Mouse (Mus musculus) MEL (cell line): Measurements from ENCODE around the gene Tpx2. TPM values are rescaled to one million over a fixed set of nuclear protein-coding genes. Genes with fewer than 3 reads are reported as not detected.

Experiments used
- DNase-seq: peaks from one replicate; pipeline ENCODE4 v3.0.0; 2011; ENCODE audit warnings: low read depth, low spot score
- H3K27ac ChIP-seq: 2 replicates; pipeline ENCODE4 v1.5.1; 2012; ENCODE audit warnings: low read depth, mild to moderate bottlenecking, control low read depth, low read length, moderate library complexity; ENCODE audit not compliant: control insufficient read depth
- H3K27me3 ChIP-seq, 2 experiments: fragments of 150-350 bp in 1 of 2; sonication (generic) in 1 of 2; 2 replicates each; pipeline ENCODE4 v1.6.1; 2012; ENCODE audit warnings: low read length in 2 of 2, mild to moderate bottlenecking in 2 of 2, improper control_type of control experiment in 1 of 2, moderate library complexity in 1 of 2; ENCODE audit not compliant: insufficient read depth in 2 of 2, control insufficient read depth in 1 of 2
- H3K36me3 ChIP-seq, 2 experiments: 2 replicates each; pipeline ENCODE4 v1.6.1; 2012 to 2014; ENCODE audit warnings: low read length in 2 of 2, improper control_type of control experiment in 1 of 2, inconsistent platforms in 1 of 2, mild to moderate bottlenecking in 1 of 2; ENCODE audit not compliant: insufficient read depth in 2 of 2, control insufficient read depth in 1 of 2
- H3K4me1 ChIP-seq, 2 experiments: fragments of 150-350 bp in 1 of 2; sonication (generic) in 1 of 2; 2 replicates each; pipeline ENCODE4 v1.6.1; 2012; ENCODE audit warnings: low read length in 2 of 2, improper control_type of control experiment in 1 of 2, mild to moderate bottlenecking in 1 of 2; ENCODE audit not compliant: insufficient read depth in 2 of 2, control insufficient read depth in 1 of 2
- H3K4me3 ChIP-seq, 2 experiments: fragments of 150-350 bp in 1 of 2; sonication (generic) in 1 of 2; 2 replicates each; pipeline ENCODE4 v1.5.1; 2012; ENCODE audit warnings: low read depth in 2 of 2, low read length in 2 of 2, mild to moderate bottlenecking in 2 of 2, moderate library complexity in 2 of 2, control low read depth in 1 of 2, improper control_type of control experiment in 1 of 2; ENCODE audit not compliant: control insufficient read depth in 1 of 2, insufficient read depth in 1 of 2
- H3K79me2 ChIP-seq: 2 replicates; pipeline ENCODE4 v1.6.1; 2012; ENCODE audit warnings: mild to moderate bottlenecking, low read length, moderate library complexity; ENCODE audit not compliant: control insufficient read depth, poor library complexity, insufficient read depth
- H3K9ac ChIP-seq: 2 replicates; pipeline ENCODE4 v1.6.1; 2012; ENCODE audit warnings: low read depth, mild to moderate bottlenecking, control low read depth, low read length, moderate library complexity; ENCODE audit not compliant: control insufficient read depth, poor library complexity, severe bottlenecking
- H3K9me3 ChIP-seq: fragments of 150-350 bp; sonication (generic); replicated peaks from 2 replicates; pipeline ENCODE4 v1.6.1; 2012; ENCODE audit warnings: mild to moderate bottlenecking, low read length, improper control_type of control experiment, moderate library complexity; ENCODE audit not compliant: insufficient read depth
- BHLHE40 ChIP-seq: IDR thresholded peaks from 2 replicates; pipeline ENCODE4 v1.6.1; 2012; ENCODE audit warnings: low read depth, mild to moderate bottlenecking, inconsistent platforms, low read length, improper control_type of control experiment, borderline replicate concordance
- CHD2 ChIP-seq: IDR thresholded peaks from 2 replicates; pipeline ENCODE4 v1.6.1; 2011; ENCODE audit warnings: low read length, improper control_type of control experiment
- CTCF ChIP-seq, 3 experiments: IDR thresholded peaks in 2 of 3; conservative IDR thresholded peaks in 1 of 3; 2 replicates each; pipeline ENCODE4 v1.5.1; 2011 to 2012; ENCODE audit warnings: low read length in 3 of 3, low read depth in 2 of 3, mild to moderate bottlenecking in 2 of 3, improper control_type of control experiment in 1 of 3, inconsistent platforms in 1 of 3, mixed read lengths in 1 of 3, moderate library complexity in 1 of 3; ENCODE audit not compliant: control insufficient read depth in 1 of 3, insufficient read depth in 1 of 3, poor library complexity in 1 of 3, severe bottlenecking in 1 of 3
- E2F4 ChIP-seq: IDR thresholded peaks from 2 replicates; pipeline ENCODE4 v1.6.1; 2011; ENCODE audit warnings: low read depth, low read length, improper control_type of control experiment, borderline replicate concordance
- ELF1 ChIP-seq: IDR thresholded peaks from 2 replicates; pipeline ENCODE4 v1.6.1; 2014; ENCODE audit warnings: low read depth, mild to moderate bottlenecking, inconsistent platforms, low read length, improper control_type of control experiment, moderate library complexity
- EP300 ChIP-seq, 2 experiments: IDR thresholded peaks; 2 replicates each; pipeline ENCODE4 v1.6.1; 2011; ENCODE audit warnings: improper control_type of control experiment in 2 of 2, low read length in 2 of 2, low read depth in 1 of 2, mild to moderate bottlenecking in 1 of 2
- GABPA ChIP-seq: IDR thresholded peaks from 2 replicates; pipeline ENCODE4 v1.6.1; 2012; ENCODE audit warnings: low read depth, mild to moderate bottlenecking, inconsistent platforms, low read length, improper control_type of control experiment, moderate library complexity
- HCFC1 ChIP-seq: IDR thresholded peaks from 2 replicates; pipeline ENCODE4 v1.6.1; 2012; ENCODE audit warnings: low read depth, mild to moderate bottlenecking, inconsistent platforms, low read length, improper control_type of control experiment, moderate library complexity
- JUND ChIP-seq: IDR thresholded peaks from 2 replicates; pipeline ENCODE4 v1.6.1; 2011; ENCODE audit warnings: low read depth, mild to moderate bottlenecking, improper control_type of control experiment, low read length
- MAFK ChIP-seq: IDR thresholded peaks from 2 replicates; pipeline ENCODE4 v1.6.1; 2011; ENCODE audit warnings: low read depth, mild to moderate bottlenecking, low read length, improper control_type of control experiment, borderline replicate concordance
- MAZ ChIP-seq: IDR thresholded peaks from 2 replicates; pipeline ENCODE4 v1.6.1; 2012; ENCODE audit warnings: low read depth, mild to moderate bottlenecking, inconsistent platforms, low read length, improper control_type of control experiment
- MYB ChIP-seq: IDR thresholded peaks from 2 replicates; pipeline ENCODE4 v1.6.1; 2011; ENCODE audit warnings: mild to moderate bottlenecking, low read depth, low read length, improper control_type of control experiment
- NELFE ChIP-seq: IDR thresholded peaks from 2 replicates; pipeline ENCODE4 v1.6.1; 2011; ENCODE audit warnings: low read depth, low read length, improper control_type of control experiment
- POLR2AphosphoS5 ChIP-seq: IDR thresholded peaks from 2 replicates; pipeline ENCODE4 v1.6.1; 2012; ENCODE audit warnings: low read depth, borderline replicate concordance, mild to moderate bottlenecking, inconsistent platforms, low read length, moderate library complexity, mixed read lengths
- RAD21 ChIP-seq: IDR thresholded peaks from 2 replicates; pipeline ENCODE4 v1.6.1; 2011; ENCODE audit warnings: mild to moderate bottlenecking, low read depth, low read length, improper control_type of control experiment
- RCOR1 ChIP-seq: IDR thresholded peaks from 2 replicates; pipeline ENCODE4 v1.6.1; 2012; ENCODE audit warnings: low read depth, mild to moderate bottlenecking, inconsistent platforms, low read length, improper control_type of control experiment
- SIN3A ChIP-seq: IDR thresholded peaks from 2 replicates; pipeline ENCODE4 v1.6.1; 2012; ENCODE audit warnings: low read length, improper control_type of control experiment, inconsistent platforms
- TAL1 ChIP-seq: IDR thresholded peaks from 2 replicates; pipeline ENCODE4 v1.6.1; 2012; ENCODE audit warnings: mild to moderate bottlenecking, inconsistent platforms, low read length, moderate library complexity, mixed read lengths
- TCF12 ChIP-seq: IDR thresholded peaks from 2 replicates; pipeline ENCODE4 v1.6.1; 2014; ENCODE audit warnings: low read depth, mild to moderate bottlenecking, inconsistent platforms, low read length, improper control_type of control experiment, moderate library complexity
- ZC3H11A ChIP-seq: IDR thresholded peaks from 2 replicates; pipeline ENCODE4 v1.6.1; 2012; ENCODE audit warnings: low read depth, mild to moderate bottlenecking, inconsistent platforms, low read length, improper control_type of control experiment
- ZKSCAN1 ChIP-seq: IDR thresholded peaks from 2 replicates; pipeline ENCODE4 v1.6.1; 2012; ENCODE audit warnings: low read depth, mild to moderate bottlenecking, inconsistent platforms, low read length, improper control_type of control experiment, moderate library complexity
- polyA plus RNA-seq, 2 experiments: library from polyadenylated mRNA; stranded (reverse) in 1 of 2; unstranded in 1 of 2; fragments of >175 nt in 1 of 2; fragments of >200 nt in 1 of 2; gene quantifications; 2 replicates each; pipeline versions ENCODE4 v1.2.1 to v1.2.4; 2012; ENCODE audit warnings: low replicate concordance in 2 of 2, low read depth in 1 of 2; ENCODE audit not compliant: insufficient read length in 2 of 2, insufficient read depth in 1 of 2, missing spikeins in 1 of 2
- total RNA-seq: library from RNA; depleted of rRNA; stranded (reverse); fragments of 300-350 nt; gene quantifications from 2 replicates; pipeline ENCODE4 v1.2.3, GENCODE M21; 2012

Gene Tpx2
- total and polyA plus RNA-seq, 3 experiments, result 59.3 to 131 TPM; not detected in 1

DNA sequence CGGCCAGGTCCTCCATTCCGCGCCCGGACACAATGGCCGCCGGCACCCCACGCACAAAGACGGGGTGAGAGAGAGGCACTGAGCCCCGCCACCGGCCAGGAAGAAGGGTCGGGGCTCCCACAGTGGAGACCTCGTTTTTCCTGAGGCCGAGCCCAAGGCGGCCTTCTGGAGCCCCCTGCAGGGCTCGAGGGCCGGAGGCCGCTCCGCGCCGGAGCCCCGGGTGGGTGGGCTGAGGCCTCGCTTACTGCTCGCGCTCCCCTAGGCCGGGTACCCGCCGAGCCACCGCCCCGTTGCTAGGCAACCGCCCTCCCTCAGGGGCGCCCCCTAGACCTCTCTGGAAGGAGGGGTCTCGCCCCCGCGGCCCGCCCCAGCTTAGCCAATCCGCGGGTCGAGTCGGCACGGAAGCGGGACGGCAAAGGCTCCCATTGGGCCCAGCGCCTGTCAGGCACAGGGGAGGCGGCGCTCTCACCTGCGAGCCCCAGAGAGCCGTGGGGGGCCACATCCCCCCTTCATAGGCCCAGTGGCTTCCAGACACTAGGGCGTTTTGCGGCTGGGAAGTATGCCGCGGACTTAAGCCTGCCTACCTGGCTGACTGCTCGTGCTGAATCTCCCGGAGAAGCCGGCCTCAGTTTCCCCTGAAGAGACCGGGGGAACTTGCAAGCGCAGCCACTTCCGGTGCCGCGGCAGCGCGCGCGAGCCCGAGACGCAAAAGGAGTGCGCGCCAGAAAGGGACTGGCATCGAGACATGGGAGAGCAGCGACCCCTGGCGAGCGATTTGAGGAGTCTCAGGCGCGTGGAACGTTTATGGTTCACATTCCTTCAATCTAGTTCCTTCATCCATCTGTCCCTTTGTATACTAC is 16.5 kb upstream of the Tpx2 start, which contains the start of gene Bcl2l1 (continued):
- TF ChIP-seq CTCF (IDR thresholded peaks at IDR 0.05 in 2 of 3, conservative IDR thresholded peaks at IDR 0.05 in 1 of 3; ENCODE audit: control insufficient read depth in 1 of 3, insufficient read depth in 1 of 3, low read depth in 2 of 3, low read length in 3 of 3, poor library complexity in 1 of 3, severe bottlenecking in 1 of 3) (peak; percentile 28 to 98 (median 79)), BHLHE40 (peak; percentile 30; the same call in 1 of the 2 replicates), TCF12 (no peak), ZKSCAN1 (no peak), MAFK (no peak), HCFC1 (peak; percentile 75), RAD21 (peak; percentile 18), E2F4 (peak; percentile 83; the same call in 1 of the 2 replicates)

DNA sequence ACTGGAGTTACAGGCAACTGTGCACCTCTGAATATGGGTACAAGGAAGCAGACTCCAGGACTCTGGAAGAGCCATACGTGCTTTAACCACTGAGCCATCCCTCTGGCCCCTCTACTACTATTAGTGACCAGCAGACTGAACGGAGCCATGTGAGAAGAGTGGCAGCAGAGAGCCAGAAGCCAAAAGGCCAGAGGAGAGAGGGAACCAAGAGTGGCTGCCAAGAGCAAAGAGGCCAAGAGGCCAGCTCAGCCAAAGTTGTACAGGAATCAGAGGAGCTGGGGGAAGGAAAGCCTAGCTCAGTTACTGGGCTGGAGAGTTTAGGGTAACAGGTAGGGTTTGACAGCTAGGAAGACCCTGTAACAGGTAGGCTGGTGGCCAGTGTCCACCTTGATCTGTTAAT is 8.5 kb upstream of the Tpx2 start:
- Histone ChIP-seq H3K9me3 (no peaks in the 10 kb centered on the region), H3K4me1 (no peaks in the 10 kb centered on the region), H3K27me3 (peaks cover 0 to under 1% of the 10 kb centered on the region in 2 experiments; a peak in 2 of 4 replicates), H3K27ac (no peak overlapping the region), H3K9ac (no peak overlapping the region), H3K4me3 (no peak overlapping the region), H3K36me3 (no peaks in the 10 kb centered on the region), H3K79me2 (no peaks in the 10 kb centered on the region)
- TF ChIP-seq NELFE (no peak), RCOR1 (no peak), ZC3H11A (no peak), EP300 (IDR thresholded peaks at IDR 0.05; ENCODE audit: low read depth in 1 of 2, low read length in 2 of 2) (no peak), GABPA (no peak), CHD2 (no peak), JUND (no peak), POLR2AphosphoS5 (no peak), MYB (no peak)
- DNase-seq, result no peak

DNA sequence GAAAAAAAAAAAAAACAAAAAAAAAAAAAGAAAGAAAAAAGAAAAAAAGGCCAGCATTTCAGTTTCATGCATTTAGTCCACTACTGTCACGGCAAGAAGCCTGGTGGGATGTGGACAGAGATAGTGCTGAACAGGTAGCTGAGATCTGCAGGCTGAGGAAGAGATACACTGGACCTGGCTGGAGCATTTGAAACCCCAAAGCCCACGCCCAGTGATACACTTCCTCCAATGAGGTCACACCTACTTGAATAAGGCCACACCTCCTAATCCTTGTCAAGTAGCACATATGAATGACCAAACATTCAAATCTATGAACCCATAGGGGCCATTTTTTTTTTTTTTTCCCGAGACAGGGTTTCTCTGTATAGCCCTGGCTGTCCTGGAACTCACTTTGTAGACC is 5.0 kb upstream of the Tpx2 start:
- peak; percentile 52 for DNase-seq
- no peaks in the 10 kb centered on the region for H3K9me3 ChIP-seq
- TF ChIP-seq MAZ (no peak), EP300 (IDR thresholded peaks at IDR 0.05; ENCODE audit: low read depth in 1 of 2, low read length in 2 of 2) (no peak), ELF1 (no peak), GABPA (no peak), TAL1 (no peak), SIN3A (no peak)
- no peak overlapping the region for H3K27ac ChIP-seq
- H3K9ac ChIP-seq, result no peak overlapping the region
- H3K27me3 ChIP-seq, result peaks cover 0 to 1% of the 10 kb centered on the region in 2 experiments; a peak in 2 of 4 replicates
- no peaks in the 10 kb centered on the region for H3K79me2 ChIP-seq
- H3K4me1 ChIP-seq, result peaks cover 0 to 3% of the 10 kb centered on the region in 2 experiments; a peak in 2 of 4 replicates
- H3K4me3 ChIP-seq, result no peak overlapping the region
- no peaks in the 10 kb centered on the region; a peak in 1 of 4 replicates for H3K36me3 ChIP-seq
